Mouse (Mus musculus) forebrain, embryonic 12.5 days (tissue): ENCODE measurements around the gene Mon1a. TPM values are rescaled to one million over a fixed set of nuclear protein-coding genes. Genes with fewer than 3 reads are reported as not detected.
A peak's percentile ranks its signal among the peaks of the same experiment; 100 is the strongest.

Source experiments
- ATAC-seq: fragments of 200-750 bp; cut with Nextera tagmentation; 2 replicates; pipeline ENCODE4 v1.8.0; 2017; ENCODE audit warnings: moderate TSS enrichment; ENCODE audit not compliant: low FRiP score
- H3K27ac ChIP-seq: fragments of 300-500 bp; sonication (generic); 2 replicates; pipeline ENCODE4 v1.5.1; 2016; ENCODE audit warnings: mild to moderate bottlenecking
- H3K27me3 ChIP-seq: fragments of 300-500 bp; sonication (generic); 2 replicates; pipeline ENCODE4 v1.6.1; 2016; ENCODE audit warnings: mild to moderate bottlenecking
- H3K36me3 ChIP-seq: fragments of 300-500 bp; sonication (generic); replicated peaks from 2 replicates; pipeline ENCODE4 v1.6.1; 2016; ENCODE audit warnings: mild to moderate bottlenecking
- H3K4me1 ChIP-seq: fragments of 300-500 bp; sonication (generic); 2 replicates; pipeline ENCODE4 v1.6.1; 2016
- H3K4me2 ChIP-seq: fragments of 300-500 bp; sonication (generic); 2 replicates; pipeline ENCODE4 v1.6.1; 2016; ENCODE audit warnings: mild to moderate bottlenecking, moderate library complexity
- H3K4me3 ChIP-seq: fragments of 300-500 bp; sonication (generic); replicated peaks from 2 replicates; pipeline ENCODE4 v1.5.1; 2016; ENCODE audit warnings: mild to moderate bottlenecking
- H3K9ac ChIP-seq: fragments of 300-500 bp; sonication (generic); 2 replicates; pipeline ENCODE4 v1.6.1; 2016; ENCODE audit warnings: mild to moderate bottlenecking
- H3K9me3 ChIP-seq: fragments of 300-500 bp; sonication (generic); 2 replicates; pipeline ENCODE4 v1.6.1; 2016
- WGBS: fragments of 180-500 bp; shearing (Covaris S2); methylation state at CpG from one replicate; pipeline ENCODE4 v1.1.7; 2016; 5-methylcytosine and 5-hydroxymethylcytosine counted together
- polyA plus RNA-seq: library from polyadenylated mRNA; unstranded; fragments of >200 nt; fragmentation: Nextera tagmentation; extraction: Ambion mirVana; gene quantifications from 2 replicates; pipeline ENCODE4 v1.2.1, GENCODE M21; 2016

The Mon1a gene
- polyA plus RNA-seq: 16.0 and 17.7 TPM in 2 replicates

DNA sequence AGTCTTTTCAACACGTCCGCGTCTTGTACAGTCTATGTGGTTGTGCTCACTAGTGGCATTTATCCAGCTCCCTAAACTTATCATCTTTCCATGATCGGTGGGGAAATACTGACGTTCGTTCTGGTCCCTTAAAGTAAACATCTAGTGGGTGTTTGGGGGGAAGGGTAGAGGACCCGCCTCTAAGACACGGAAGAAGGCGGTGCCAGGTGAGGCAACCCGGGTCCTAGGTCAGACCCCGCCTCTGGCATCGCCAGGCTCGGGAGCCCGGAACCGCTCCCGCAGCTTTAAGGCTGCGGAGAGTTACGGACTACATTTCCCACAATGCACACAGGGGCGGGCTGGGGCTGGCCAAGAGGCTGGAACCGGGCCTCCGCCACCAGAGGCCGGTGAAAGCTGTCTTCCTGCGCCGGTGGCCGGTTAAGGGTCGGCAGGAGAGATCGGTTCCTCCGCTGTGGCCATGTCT lies at the start of gene Mon1a:
Gene Mon1a (plus strand): TSS at position 348 of the 463 bp plus-strand sequence.
- Histone ChIP-seq H3K4me2 (peak within 1 kb of the TSS; percentile 91), H3K27me3 (peaks cover 14% of the 10 kb centered on the region), H3K4me1 (peaks cover 10% of the 10 kb centered on the region), H3K27ac (peak within 1 kb of the TSS; percentile 33; the same call in 1 of the 2 replicates), H3K36me3 (no peaks in the 10 kb centered on the region), H3K9me3 (no peaks in the 10 kb centered on the region), H3K4me3 (peak within 1 kb of the TSS; percentile 61), H3K9ac (peak within 1 kb of the TSS; percentile 65)
- peak; percentile 95 for ATAC-seq
- WGBS: under 1% methylated on average over 28 of the region's 28 CpGs

DNA sequence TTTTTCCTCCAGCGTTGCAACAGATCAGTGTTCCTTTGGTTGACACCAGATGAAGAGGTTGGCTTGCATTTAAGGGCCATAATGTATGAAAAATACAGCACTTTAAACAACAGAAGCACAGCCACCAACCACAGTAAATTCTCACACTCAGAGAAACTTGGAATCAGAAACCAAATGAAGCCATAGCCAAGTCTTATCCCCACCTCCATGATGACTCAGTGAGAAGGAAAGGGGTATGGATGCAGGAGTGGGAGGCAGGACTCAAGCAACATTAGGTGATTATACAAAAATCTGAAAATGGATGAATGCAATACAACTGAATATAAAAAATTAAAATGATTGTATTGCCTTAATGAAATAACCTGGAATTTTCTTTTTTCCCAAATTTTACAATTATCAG lies 49.1 kb upstream of the Mon1a start:
- Histone ChIP-seq H3K4me2 (no peak overlapping the region), H3K27me3 (no peaks in the 10 kb centered on the region), H3K9me3 (no peaks in the 10 kb centered on the region), H3K4me3 (no peak overlapping the region), H3K4me1 (no peaks in the 10 kb centered on the region), H3K27ac (no peak overlapping the region), H3K9ac (no peak overlapping the region), H3K36me3 (peaks cover 15% of the 10 kb centered on the region)
- no peak for ATAC-seq
- 97% methylated on average over 1 of the region's 1 CpGs for WGBS

- peaks cover 30% of the 10 kb centered on the region for H3K36me3 ChIP-seq
- H3K4me2 ChIP-seq: no peak overlapping the region
- no peak for ATAC-seq
- 94% methylated on average over 2 of the region's 2 CpGs for WGBS
- no peaks in the 10 kb centered on the region for H3K4me1 ChIP-seq
- no peaks in the 10 kb centered on the region for H3K27me3 ChIP-seq
- H3K27ac ChIP-seq: no peak overlapping the region
- H3K9ac ChIP-seq: no peak overlapping the region
- H3K9me3 ChIP-seq: no peaks in the 10 kb centered on the region
- no peak overlapping the region for H3K4me3 ChIP-seq
Measured at GRCm38 (mm10) chr9:107842709-107843108, 45.2 kb upstream of the Mon1a start.

- Histone ChIP-seq H3K9ac (no peak overlapping the region), H3K27ac (no peak overlapping the region), H3K9me3 (no peaks in the 10 kb centered on the region), H3K4me3 (no peak overlapping the region), H3K27me3 (no peaks in the 10 kb centered on the region), H3K4me2 (no peak overlapping the region), H3K4me1 (no peaks in the 10 kb centered on the region), H3K36me3 (peaks cover 52% of the 10 kb centered on the region)
- ATAC-seq: no peak
- WGBS: 97% methylated on average over 7 of the region's 7 CpGs
Measured at GRCm38 (mm10) chr9:107848922-107849321, 39.0 kb upstream of the Mon1a start.

DNA sequence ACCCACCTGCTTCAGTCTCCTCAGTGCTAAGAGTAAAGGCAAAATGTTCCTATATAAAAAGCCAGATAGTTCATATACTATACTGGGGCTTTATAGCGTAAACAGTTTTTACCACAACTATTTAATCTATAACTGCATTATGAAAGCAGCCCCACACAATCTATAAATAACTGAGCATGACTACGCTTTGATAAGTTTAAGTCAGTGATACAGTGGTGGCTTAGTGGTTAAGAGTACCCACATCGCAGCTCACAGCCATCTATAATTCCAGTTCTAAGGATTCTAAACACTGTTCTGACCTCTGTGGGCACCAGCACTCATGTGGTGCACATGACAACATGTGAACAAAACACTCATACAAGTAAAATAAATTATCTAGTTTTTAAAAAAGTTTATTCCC lies 29.6 kb upstream of the Mon1a start:
- H3K4me2 ChIP-seq: no peak overlapping the region
- no peak overlapping the region for H3K9ac ChIP-seq
- no peak overlapping the region for H3K27ac ChIP-seq
- no peak for ATAC-seq
- no peak overlapping the region for H3K4me3 ChIP-seq
- no peaks in the 10 kb centered on the region for H3K9me3 ChIP-seq
- H3K36me3 ChIP-seq: peaks cover 34% of the 10 kb centered on the region
- H3K27me3 ChIP-seq: no peaks in the 10 kb centered on the region
- over 99% methylated on average over 3 of the region's 3 CpGs for WGBS
- H3K4me1 ChIP-seq: no peaks in the 10 kb centered on the region

GRCm38 (mm10) chr9:107864493-107864892 lies 23.5 kb upstream of the Mon1a start:
- no peak overlapping the region for H3K27ac ChIP-seq
- H3K4me1 ChIP-seq: 0 out of 2 replicates have a peak, but pooled peaks cover 2% of the 10 kb centered on the region
- H3K9ac ChIP-seq: no peak overlapping the region
- no peak overlapping the region for H3K4me2 ChIP-seq
- no peaks in the 10 kb centered on the region for H3K9me3 ChIP-seq
- H3K36me3 ChIP-seq: peaks cover 8% of the 10 kb centered on the region
- ATAC-seq: no peak
- WGBS: 77% methylated on average over 1 of the region's 1 CpGs
- no peaks in the 10 kb centered on the region for H3K27me3 ChIP-seq
- H3K4me3 ChIP-seq: no peak overlapping the region

DNA sequence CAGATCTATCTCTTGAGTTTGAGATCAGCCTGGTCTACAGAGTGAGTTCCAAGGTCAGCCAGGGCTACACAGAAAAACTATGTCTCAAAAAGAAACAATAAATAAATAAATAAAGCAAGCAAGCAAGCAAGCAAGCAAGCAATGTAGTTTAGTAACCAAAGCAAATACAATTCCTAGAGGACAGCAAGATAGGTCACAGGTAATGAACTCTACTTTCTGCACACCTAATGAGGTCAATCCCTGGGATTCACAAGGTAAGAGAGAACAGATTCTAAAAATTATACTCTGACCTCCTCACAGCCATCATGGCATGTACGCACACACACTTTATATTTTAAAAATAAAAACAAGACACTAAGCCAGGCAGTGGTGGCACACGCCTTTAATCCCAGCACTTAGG lies 21.9 kb upstream of the Mon1a start:
- ATAC-seq: no peak
- no peak overlapping the region for H3K4me3 ChIP-seq
- H3K36me3 ChIP-seq: peaks cover 6% of the 10 kb centered on the region; the same call in 1 of the 2 replicates
- H3K27me3 ChIP-seq: no peaks in the 10 kb centered on the region
- H3K9ac ChIP-seq: no peak overlapping the region
- 89% methylated on average over 2 of the region's 2 CpGs for WGBS
- peaks cover 7% of the 10 kb centered on the region for H3K4me1 ChIP-seq
- H3K9me3 ChIP-seq: no peaks in the 10 kb centered on the region
- H3K4me2 ChIP-seq: no peak overlapping the region
- H3K27ac ChIP-seq: no peak overlapping the region

DNA sequence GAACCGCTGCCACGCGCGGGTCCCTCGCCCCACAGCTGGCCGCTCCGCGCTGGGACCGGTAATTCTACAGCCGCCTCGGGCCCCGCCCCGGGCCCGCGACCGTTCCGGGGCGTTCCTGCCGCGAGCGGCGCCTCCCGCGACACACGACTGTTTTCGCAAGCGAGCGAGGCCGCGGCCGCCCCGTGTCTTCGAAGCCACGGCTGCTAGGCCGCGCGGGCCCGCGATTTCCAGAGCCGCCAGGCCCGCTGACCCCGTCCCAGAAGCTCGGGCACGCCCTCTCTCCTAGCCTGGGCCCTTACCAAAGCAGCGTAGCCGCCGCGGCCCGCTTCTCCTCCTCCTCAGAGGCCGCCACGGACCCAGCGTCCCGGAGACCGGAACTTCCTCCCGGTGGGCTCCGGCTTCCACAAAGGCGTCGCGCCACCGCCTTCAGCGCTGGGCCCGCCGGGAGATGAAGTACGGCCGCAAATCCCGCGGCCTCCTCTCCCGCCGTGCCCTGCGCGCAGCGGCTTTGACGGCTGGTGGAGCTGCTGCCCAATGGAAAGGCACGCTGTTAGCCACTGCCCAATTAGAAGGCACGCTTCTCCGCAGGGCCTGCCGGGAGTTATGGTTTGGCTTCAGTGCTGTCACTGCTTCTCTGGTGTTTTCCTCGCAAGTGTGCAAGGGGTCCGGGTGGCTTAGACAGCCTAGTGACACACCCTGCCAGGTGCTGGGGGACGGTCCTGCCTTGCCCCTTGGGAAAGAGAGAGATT lies 15.4 kb upstream of the Mon1a start:
- Histone ChIP-seq H3K4me3 (peak overlapping the region; percentile 98), H3K9me3 (no peaks in the 10 kb centered on the region), H3K9ac (peak overlapping the region; percentile 98), H3K36me3 (peaks cover 6% of the 10 kb centered on the region; the same call in 1 of the 2 replicates), H3K4me1 (peaks cover 20% of the 10 kb centered on the region), H3K27me3 (no peaks in the 10 kb centered on the region), H3K4me2 (peak overlapping the region; percentile 84), H3K27ac (peak overlapping the region; percentile 97)
- peak; percentile 100 for ATAC-seq
- WGBS: under 1% methylated on average over 80 of the region's 80 CpGs

GRCm38 (mm10) chr9:107873137-107873536 lies 14.8 kb upstream of the Mon1a start, which contains the start of gene Rbm6:
Gene Rbm6, minus strand, starts transcription at chr9:107873237.
- WGBS: 12% methylated on average over 14 of the region's 14 CpGs
- peaks cover 20% of the 10 kb centered on the region for H3K4me1 ChIP-seq
- no peak for ATAC-seq
- peak within 1 kb of the TSS; percentile 98 for H3K9ac ChIP-seq
- no peaks in the 10 kb centered on the region for H3K27me3 ChIP-seq
- H3K9me3 ChIP-seq: no peaks in the 10 kb centered on the region
- peak within 1 kb of the TSS; percentile 84 for H3K4me2 ChIP-seq
- H3K27ac ChIP-seq: peak within 1 kb of the TSS; percentile 97
- H3K36me3 ChIP-seq: 0 out of 2 replicates have a peak, but pooled peaks cover 4% of the 10 kb centered on the region
- H3K4me3 ChIP-seq: peak within 1 kb of the TSS; percentile 98

DNA sequence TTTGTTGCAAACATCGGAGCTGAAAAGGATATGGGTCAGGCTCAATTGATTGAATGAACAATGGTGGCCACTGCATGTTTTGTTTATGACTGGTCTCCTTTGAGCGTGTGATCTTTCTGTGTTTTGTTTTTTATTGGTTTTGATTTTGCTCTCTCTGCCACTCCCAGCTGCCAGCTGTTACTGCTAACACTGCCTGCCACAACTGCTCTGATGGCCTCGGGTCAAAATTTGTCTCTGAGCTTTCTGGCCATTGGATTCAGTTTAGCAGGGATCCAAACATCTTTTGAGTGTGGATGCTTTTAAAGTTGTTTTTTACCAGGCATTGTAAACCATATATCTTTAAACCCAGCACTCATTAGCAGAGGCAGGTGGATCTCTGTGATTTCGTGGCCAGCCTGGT lies 7.5 kb upstream of the Mon1a start:
- Histone ChIP-seq H3K4me3 (no peak overlapping the region), H3K27ac (no peak overlapping the region), H3K9me3 (no peaks in the 10 kb centered on the region), H3K36me3 (no peaks in the 10 kb centered on the region), H3K27me3 (0 out of 2 replicates have a peak, but pooled peaks cover 3% of the 10 kb centered on the region), H3K9ac (no peak overlapping the region), H3K4me2 (no peak overlapping the region), H3K4me1 (no peaks in the 10 kb centered on the region)
- ATAC-seq: no peak
- 85% methylated on average over 4 of the region's 4 CpGs for WGBS

DNA sequence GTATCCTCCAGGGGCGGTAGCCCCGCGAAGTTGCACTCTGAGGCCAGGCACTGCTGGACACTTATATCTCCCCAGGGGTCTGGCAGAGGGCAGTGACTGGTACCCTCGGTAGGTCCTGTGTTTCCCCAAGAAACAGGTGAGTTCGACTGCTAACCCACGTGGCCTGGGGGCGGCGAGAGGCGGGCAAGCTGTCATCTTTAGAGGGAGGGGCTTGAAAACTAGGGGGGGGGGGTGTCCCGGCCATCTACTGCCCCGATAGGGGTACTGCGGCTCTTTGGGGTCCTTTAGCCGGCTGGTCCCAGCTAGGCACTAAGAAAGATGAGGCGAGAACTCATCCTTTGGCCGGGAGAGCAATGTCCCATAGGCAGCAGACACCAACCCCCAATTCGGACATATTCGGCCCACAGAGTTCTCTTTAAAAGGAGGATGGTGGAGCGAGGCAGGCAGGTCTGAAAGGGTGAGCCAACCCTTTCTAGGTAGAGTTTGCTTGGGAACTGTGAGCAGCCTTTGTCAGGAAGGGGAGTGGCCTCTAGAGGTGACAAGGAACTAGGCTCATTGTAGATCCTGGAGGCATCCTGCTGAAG lies 408 bp downstream of the Mon1a start:
- Histone ChIP-seq H3K4me3 (peak overlapping the region; percentile 61), H3K4me2 (peak overlapping the region; percentile 91), H3K36me3 (no peaks in the 10 kb centered on the region), H3K27ac (peak overlapping the region; percentile 33; the same call in 1 of the 2 replicates), H3K4me1 (peaks cover 10% of the 10 kb centered on the region), H3K27me3 (peaks cover 14% of the 10 kb centered on the region), H3K9ac (peak overlapping the region; percentile 65), H3K9me3 (no peaks in the 10 kb centered on the region)
- WGBS: under 1% methylated on average over 18 of the region's 18 CpGs
- peak; percentile 86 for ATAC-seq

DNA sequence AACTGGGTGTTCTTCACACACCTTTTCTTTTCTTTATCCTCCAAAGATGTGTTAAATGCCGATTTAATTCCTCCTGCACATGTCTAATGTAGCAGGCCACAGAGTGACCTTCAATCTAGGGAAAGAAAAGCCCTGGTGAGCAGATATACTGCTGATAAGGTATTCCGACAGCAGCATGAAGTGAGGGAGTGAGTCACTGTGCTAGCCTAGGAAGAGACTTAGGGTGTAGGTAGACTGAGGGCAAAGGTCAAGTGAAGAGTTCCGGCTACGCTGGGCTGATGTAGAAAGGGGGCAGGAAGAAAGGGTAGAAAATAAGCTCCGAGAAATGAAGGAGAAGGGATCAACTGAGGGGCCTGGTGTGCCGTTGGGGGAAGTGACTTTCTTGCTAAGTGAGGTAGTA lies 2.3 kb downstream of the Mon1a start:
- ATAC-seq: no peak
- WGBS: 87% methylated on average over 6 of the region's 6 CpGs

More for the DNA sequence above, 2.3 kb downstream of the Mon1a start:
- Histone ChIP-seq H3K4me3 (no peak overlapping the region), H3K4me1 (peaks cover 10% of the 10 kb centered on the region), H3K27me3 (peaks cover 14% of the 10 kb centered on the region), H3K9me3 (no peaks in the 10 kb centered on the region), H3K36me3 (no peaks in the 10 kb centered on the region), H3K4me2 (no peak overlapping the region; the same call in 1 of the 2 replicates), H3K27ac (no peak overlapping the region), H3K9ac (no peak overlapping the region)
